Mouse (Mus musculus) lung, adult 2 months (tissue): ENCODE measurements around the gene Polr2b.

Source experiments
- CTCF ChIP-seq: fragments of 200-500 bp; IDR thresholded peaks from 2 replicates; pipeline ENCODE4 v1.5.1; 2011; ENCODE audit warnings: mild to moderate bottlenecking, low read length, control low read depth; ENCODE audit not compliant: insufficient read depth
- POLR2A ChIP-seq: fragments of 200-500 bp; IDR thresholded peaks from 2 replicates; pipeline ENCODE4 v1.6.1; 2011; ENCODE audit warnings: low read depth, mild to moderate bottlenecking, control low read depth, low read length, borderline replicate concordance; ENCODE audit errors: extremely low read depth

GRCm38 (mm10) chr5:77367145-77367544, 57.2 kb downstream of the Polr2b start:
- no peak for TF ChIP-seq POLR2A
- TF ChIP-seq CTCF: no peak
